Mouse (Mus musculus) brown adipose tissue, adult 24 weeks (tissue): ENCODE measurements around the gene Pmm2. TPM values are rescaled to one million over a fixed set of nuclear protein-coding genes. Genes with fewer than 3 reads are reported as not detected.

Experiments
- H3K27ac ChIP-seq: fragments of 200-500 bp; replicated peaks from 2 replicates; pipeline ENCODE4 v1.5.1; 2012; ENCODE audit warnings: low read depth, mild to moderate bottlenecking, low read length
- H3K4me1 ChIP-seq: fragments of 200-500 bp; 2 replicates; pipeline ENCODE4 v1.6.1; 2012; ENCODE audit warnings: low read length, mixed read lengths; ENCODE audit not compliant: control insufficient read depth, insufficient read depth, insufficient read length
- H3K4me3 ChIP-seq: fragments of 200-500 bp; 2 replicates; pipeline ENCODE4 v1.5.1; 2012; ENCODE audit warnings: low read depth, mild to moderate bottlenecking, low read length, moderate library complexity; ENCODE audit not compliant: insufficient read depth
- polyA plus RNA-seq: library from polyadenylated mRNA; stranded (reverse); fragments of >200 nt; gene quantifications from 2 replicates; pipeline ENCODE4 v1.2.4, GENCODE M21; 2012; ENCODE audit not compliant: missing spikeins, insufficient read depth, insufficient read length

The Pmm2 gene
- polyA plus RNA-seq, 1 experiment: 62.0 TPM

DNA sequence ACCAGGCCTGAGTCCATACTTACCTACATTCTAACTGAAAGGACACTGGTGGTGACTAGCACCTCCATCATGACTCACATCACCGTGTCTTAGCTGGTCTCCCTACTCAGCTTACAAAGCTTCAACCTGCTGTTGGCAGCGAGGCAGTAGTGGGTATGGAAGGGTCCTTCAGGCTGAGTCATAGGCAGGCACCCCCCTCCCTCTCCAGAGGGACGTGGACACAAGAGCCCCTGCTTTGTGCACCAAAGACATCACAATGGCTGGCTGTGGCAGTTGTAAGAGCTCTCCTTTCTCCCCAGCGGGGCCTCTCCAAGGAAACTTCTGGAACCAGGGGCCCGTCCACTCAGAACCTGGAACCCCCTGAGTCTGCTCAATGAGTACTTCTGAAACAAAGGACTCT is 43.0 kb downstream of the Pmm2 start, which contains the start of gene Gm5767:
Gm5767 (plus strand) TSS at position 301 of the 400 bp plus-strand sequence.
- Histone ChIP-seq H3K4me1 (no peaks in the 10 kb centered on the region), H3K4me3 (no peak within 1 kb of the TSS), H3K27ac (no peak within 1 kb of the TSS)

DNA sequence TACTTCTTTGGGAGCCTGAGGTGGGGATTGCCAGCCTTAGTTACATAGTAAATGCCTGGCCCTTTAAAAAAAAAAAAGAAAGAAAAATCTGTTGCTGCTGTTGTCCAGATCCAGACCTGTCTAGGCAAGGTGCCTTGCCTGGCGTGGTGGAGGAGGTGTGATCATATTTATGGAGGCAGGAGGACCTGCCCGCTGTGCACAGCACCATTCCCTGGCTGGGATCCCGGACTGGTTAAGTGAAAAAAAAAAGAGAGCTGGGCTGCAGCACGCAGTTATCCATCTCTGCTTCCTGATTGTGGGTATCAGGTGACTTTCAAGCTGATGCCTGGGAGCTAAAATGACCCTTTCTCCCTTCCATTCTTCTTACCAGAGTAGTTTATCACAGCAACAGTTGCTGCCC is 47.6 kb downstream of the Pmm2 start:
- Histone ChIP-seq H3K4me3 (no peak overlapping the region), H3K4me1 (no peaks in the 10 kb centered on the region), H3K27ac (no peak overlapping the region)

DNA sequence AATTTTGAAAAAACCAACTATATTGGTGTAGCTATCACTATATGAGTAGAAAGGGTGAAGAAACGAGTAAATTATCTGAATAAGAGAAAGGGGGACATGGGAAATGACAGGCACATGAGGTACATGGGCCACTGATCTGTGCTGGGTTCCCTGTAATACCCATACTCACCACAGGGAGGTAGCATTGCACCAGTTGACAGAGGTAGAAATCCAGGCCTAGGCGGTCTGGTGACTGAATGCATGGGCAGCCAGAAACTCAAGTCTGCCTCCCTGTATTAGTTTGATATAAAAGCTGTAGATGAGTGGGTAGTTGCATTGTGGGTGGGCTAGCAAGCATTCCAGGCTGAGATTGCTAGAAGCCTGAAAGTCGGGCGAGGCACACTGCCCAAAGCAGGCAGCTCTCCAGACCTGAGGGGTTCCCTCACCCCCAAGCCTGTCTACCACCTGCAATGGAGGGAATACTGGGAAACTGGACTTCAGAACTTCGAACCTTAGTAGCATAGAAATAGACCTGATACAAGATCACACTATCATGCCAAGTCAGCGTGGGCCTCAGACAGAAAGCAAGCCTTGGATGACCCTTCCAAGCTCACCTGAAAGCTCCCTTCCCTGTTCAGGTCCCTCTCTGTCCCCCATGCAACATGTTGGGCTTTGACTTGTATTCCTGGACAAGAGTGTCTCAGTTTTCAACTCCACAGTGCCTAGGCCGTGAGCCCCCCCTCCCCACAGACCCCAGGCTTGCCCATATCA is 48.8 kb downstream of the Pmm2 start:
- no peak overlapping the region for H3K27ac ChIP-seq
- H3K4me3 ChIP-seq: no peak overlapping the region
- H3K4me1 ChIP-seq: no peaks in the 10 kb centered on the region

DNA sequence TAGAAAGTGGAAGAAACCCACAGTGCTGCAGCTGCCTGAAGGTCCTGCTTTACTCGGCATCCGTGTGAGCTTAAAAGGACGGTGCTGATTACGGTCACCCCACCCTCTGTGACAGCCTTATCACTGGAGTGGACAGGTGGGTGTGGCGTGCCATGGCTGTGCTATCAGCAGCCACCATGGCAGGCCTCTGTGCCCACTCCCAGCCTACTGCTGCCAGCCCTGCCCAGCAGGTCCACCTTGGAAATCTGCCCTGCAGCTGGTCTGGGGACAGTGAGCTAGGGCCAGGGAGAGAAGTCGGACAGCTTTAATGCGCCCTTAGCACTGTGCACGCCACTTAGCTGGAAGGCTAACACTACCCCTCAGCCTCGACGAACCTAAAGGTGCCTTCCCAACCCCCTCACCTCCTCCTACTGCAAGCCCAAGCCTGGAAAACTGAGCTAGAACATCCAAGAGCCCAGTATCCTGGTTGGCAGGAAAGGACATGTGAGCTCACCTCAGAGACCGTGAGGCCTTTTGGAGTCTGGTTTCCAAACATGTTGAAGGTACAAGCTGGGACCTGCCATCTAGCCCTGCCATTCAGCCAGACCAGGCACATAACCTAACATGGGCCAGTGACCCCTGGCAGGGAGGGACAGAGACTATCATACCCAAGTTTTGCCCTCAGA is 49.5 kb downstream of the Pmm2 start:
- no peak overlapping the region for H3K27ac ChIP-seq
- H3K4me3 ChIP-seq: no peak overlapping the region
- no peaks in the 10 kb centered on the region for H3K4me1 ChIP-seq

DNA sequence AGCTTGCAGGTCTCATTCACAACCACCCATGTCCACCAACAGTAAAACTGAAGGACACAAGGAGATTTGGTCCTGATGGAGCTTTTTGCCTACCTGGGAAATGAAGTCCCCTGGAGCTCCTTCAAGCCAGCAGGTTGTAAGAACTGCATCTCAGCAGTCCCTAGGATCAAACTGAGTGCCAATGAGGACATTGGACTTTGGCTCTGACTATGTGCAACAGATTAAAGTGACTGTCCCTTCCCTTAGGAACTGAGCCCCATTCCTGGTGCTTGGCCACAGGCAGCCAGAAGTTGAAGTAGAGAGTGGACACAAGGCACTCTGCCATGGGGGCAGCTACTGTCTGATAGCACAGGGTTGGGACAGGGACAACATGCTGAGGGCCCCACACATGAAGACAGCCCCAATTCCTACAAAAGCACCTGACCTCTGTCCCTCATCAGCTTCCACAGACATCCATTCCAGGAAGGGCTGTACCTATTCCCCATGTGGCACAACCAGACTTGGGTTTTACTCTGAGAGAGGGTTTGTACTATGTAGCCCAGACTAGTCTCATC is 50.2 kb downstream of the Pmm2 start:
- no peaks in the 10 kb centered on the region for H3K4me1 ChIP-seq
- H3K27ac ChIP-seq: no peak overlapping the region
- no peak overlapping the region for H3K4me3 ChIP-seq

DNA sequence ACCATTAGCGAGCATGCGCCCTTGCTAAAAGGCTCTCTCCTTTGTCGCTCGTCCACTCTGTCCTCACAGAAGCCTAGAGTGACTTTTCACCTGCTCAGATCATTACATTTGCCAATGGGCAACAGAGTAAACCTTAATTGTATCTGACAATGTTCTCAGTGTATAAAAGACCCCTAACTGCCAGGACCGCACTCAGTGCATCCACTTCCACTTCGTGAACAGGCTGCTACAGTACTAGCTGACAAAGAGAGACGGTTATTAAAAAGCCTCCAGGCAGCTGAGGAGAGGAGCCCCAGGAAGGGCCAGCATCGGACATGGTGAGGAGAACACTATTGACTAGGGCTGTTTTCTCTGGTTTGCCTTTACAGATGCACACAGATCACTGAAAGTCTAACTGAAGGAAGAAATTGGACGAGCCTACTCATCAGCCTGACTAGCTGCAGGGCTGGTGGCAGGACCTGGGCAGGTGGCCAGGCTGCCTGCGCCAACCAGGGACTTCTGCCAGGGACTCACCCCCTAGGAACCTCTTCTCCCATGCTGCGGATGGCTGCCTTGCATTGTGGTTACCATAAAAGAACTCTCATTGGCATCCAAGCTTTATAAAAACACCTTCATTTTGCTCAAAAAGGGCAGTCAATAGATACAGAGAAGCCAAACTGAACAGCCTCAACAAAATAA is 52.6 kb downstream of the Pmm2 start:
- Histone ChIP-seq H3K4me1 (no peaks in the 10 kb centered on the region), H3K27ac (no peak overlapping the region), H3K4me3 (no peak overlapping the region)

- Histone ChIP-seq H3K4me1 (no peaks in the 10 kb centered on the region), H3K4me3 (no peak overlapping the region), H3K27ac (no peak overlapping the region)
Measured at GRCm38 (mm10) chr16:8691206-8691605, 53.7 kb downstream of the Pmm2 start.

GRCm38 (mm10) chr16:8699556-8699955 is 62.1 kb downstream of the Pmm2 start:
- H3K4me3 ChIP-seq: no peak overlapping the region
- H3K27ac ChIP-seq: no peak overlapping the region
- no peaks in the 10 kb centered on the region for H3K4me1 ChIP-seq

DNA sequence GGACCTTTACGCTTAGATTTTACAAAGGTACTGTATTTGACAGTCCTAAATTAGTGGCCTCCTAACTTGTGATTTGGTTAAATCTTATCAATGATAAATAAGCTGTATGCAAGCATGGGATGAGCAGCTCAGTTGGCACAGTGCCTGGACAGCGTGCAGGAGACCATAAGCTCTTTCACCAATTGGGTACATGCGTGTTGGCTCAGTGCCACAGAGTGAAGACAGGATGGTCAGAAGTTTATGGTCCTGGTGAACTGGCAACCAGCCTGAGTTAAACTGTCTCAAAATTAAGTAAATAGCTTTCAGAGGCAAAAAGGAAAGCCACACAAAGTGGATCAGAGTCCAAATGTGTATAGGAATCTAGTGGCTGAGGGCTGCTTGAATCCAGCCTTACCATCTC is 63.1 kb downstream of the Pmm2 start:
- Histone ChIP-seq H3K4me3 (no peak overlapping the region), H3K27ac (no peak overlapping the region), H3K4me1 (no peaks in the 10 kb centered on the region)

GRCm38 (mm10) chr16:8711998-8712397 is 74.5 kb downstream of the Pmm2 start:
- H3K4me3 ChIP-seq: no peak overlapping the region

More at GRCm38 (mm10) chr16:8711998-8712397, 74.5 kb downstream of the Pmm2 start:
- peaks cover 7% of the 10 kb centered on the region for H3K4me1 ChIP-seq
- no peak overlapping the region for H3K27ac ChIP-seq

Other genes with a start within 250 kb of the Pmm2 start
- not detected in 2 replicates for gene Tmem114, start 212.5 kb upstream of the Pmm2 start, polyA plus RNA-seq
- gene Mettl22, start 166.9 kb upstream of the Pmm2 start, polyA plus RNA-seq: 37.7 and 51.5 TPM in 2 replicates
- gene Abat, start 124.2 kb upstream of the Pmm2 start, polyA plus RNA-seq: 0.54 and 1.7 TPM in 2 replicates
- 16.5 and 19.7 TPM in 2 replicates for gene Tmem186, start within 50 bp of the Pmm2 start, polyA plus RNA-seq
- gene Carhsp1, start 34.5 kb downstream of the Pmm2 start, polyA plus RNA-seq: 88.4 and 130 TPM in 2 replicates
- gene Gm5767, start 43.1 kb downstream of the Pmm2 start, polyA plus RNA-seq: not detected in 2 replicates
- 27.2 and 38.0 TPM in 2 replicates for gene Usp7, start 154.6 kb downstream of the Pmm2 start, polyA plus RNA-seq
- 38.2 and 39.8 TPM in 2 replicates for gene 1810013L24Rik, start 192.4 kb downstream of the Pmm2 start, polyA plus RNA-seq